Mouse (Mus musculus): Measurements from ENCODE around the gene Nabp1.

Gene Nabp1
- long read RNA-seq, experiment 1, partial matches to known transcripts = 0 of 2 reads
- long read RNA-seq, experiment 1, other reads (novel, unspliced or antisense) = 0 of 2 reads
- long read RNA-seq, experiment 2, partial matches to known transcripts = 0 of 3 reads
- long read RNA-seq, experiment 2, other reads (novel, unspliced or antisense) = 2 of 3 reads

GRCm38 (mm10) chr1:51478262-51479026, at the start of gene Nabp1:
Gene Nabp1, minus strand, starts transcription at chr1:51478425.
- intact Hi-C loops (cut with DNase I) = loop anchor here (5.0 to 10.0 kb wide), 2 partner anchors 74 to 636 kb away; partner anchors contain the start of gene Stat1

GRCm38 (mm10) chr1:51525563-51526265, 47.5 kb upstream of the Nabp1 start:
- intact Hi-C loops (cut with DNase I) = no loop called here

GRCm38 (mm10) chr1:51521651-51522050, 43.4 kb upstream of the Nabp1 start:
- intact Hi-C loops (cut with DNase I) = no loop called here

- intact Hi-C loops (cut with DNase I) = no loop called here
These were observed 42.1 kb upstream of the Nabp1 start for GRCm38 (mm10) chr1:51520246-51520780.

GRCm38 (mm10) chr1:51519112-51519511, 40.9 kb upstream of the Nabp1 start:
- intact Hi-C loops (cut with DNase I) = no loop called here

GRCm38 (mm10) chr1:51515625-51516024, 37.4 kb upstream of the Nabp1 start:
- intact Hi-C loops (cut with DNase I) = no loop called here

GRCm38 (mm10) chr1:51515041-51515440, 36.8 kb upstream of the Nabp1 start:
- intact Hi-C loops (cut with DNase I) = no loop called here

- intact Hi-C loops (cut with DNase I) = no loop called here
These were observed 36.2 kb upstream of the Nabp1 start for GRCm38 (mm10) chr1:51514379-51514778.

GRCm38 (mm10) chr1:51513059-51513713, 35.0 kb upstream of the Nabp1 start:
- intact Hi-C loops (cut with DNase I) = no loop called here

- intact Hi-C loops (cut with DNase I) = no loop called here
These were observed 34.1 kb upstream of the Nabp1 start for GRCm38 (mm10) chr1:51512326-51512725.

GRCm38 (mm10) chr1:51509776-51510175, 31.6 kb upstream of the Nabp1 start:
- intact Hi-C loops (cut with DNase I) = no loop called here

GRCm38 (mm10) chr1:51509083-51509482, 30.9 kb upstream of the Nabp1 start:
- intact Hi-C loops (cut with DNase I) = no loop called here

- intact Hi-C loops (cut with DNase I) = no loop called here
These were observed 30.3 kb upstream of the Nabp1 start for GRCm38 (mm10) chr1:51508543-51508942.

GRCm38 (mm10) chr1:51507436-51507835, 29.2 kb upstream of the Nabp1 start:
- intact Hi-C loops (cut with DNase I) = no loop called here

- intact Hi-C loops (cut with DNase I) = no loop called here
These were observed 28.0 kb upstream of the Nabp1 start for GRCm38 (mm10) chr1:51506236-51506635.

- intact Hi-C loops (cut with DNase I) = no loop called here
These were observed 27.4 kb upstream of the Nabp1 start for GRCm38 (mm10) chr1:51505632-51506031.

- intact Hi-C loops (cut with DNase I) = no loop called here
These were observed 24.8 kb upstream of the Nabp1 start for GRCm38 (mm10) chr1:51503055-51503454.

GRCm38 (mm10) chr1:51502353-51502752, 24.1 kb upstream of the Nabp1 start:
- intact Hi-C loops (cut with DNase I) = no loop called here

- intact Hi-C loops (cut with DNase I) = no loop called here
These were observed 23.0 kb upstream of the Nabp1 start for GRCm38 (mm10) chr1:51501251-51501650.

GRCm38 (mm10) chr1:51498601-51499098, 20.4 kb upstream of the Nabp1 start:
- intact Hi-C loops (cut with DNase I) = no loop called here

- intact Hi-C loops (cut with DNase I) = no loop called here
These were observed 17.9 kb upstream of the Nabp1 start for GRCm38 (mm10) chr1:51496163-51496562.
